Mouse (Mus musculus) hindbrain, embryonic 12.5 days (tissue): ENCODE measurements around the gene Abcb5. TPM values are rescaled to one million over a fixed set of nuclear protein-coding genes. Genes with fewer than 3 reads are reported as not detected.

ENCODE experiments used
- ATAC-seq: fragments of 200-750 bp; cut with Nextera tagmentation; 2 replicates; pipeline ENCODE4 v1.8.0; 2017; ENCODE audit warnings: moderate TSS enrichment; ENCODE audit not compliant: low FRiP score
- H3K27ac ChIP-seq: fragments of 300-500 bp; sonication (generic); 2 replicates; pipeline ENCODE4 v1.5.1; 2016; ENCODE audit warnings: mild to moderate bottlenecking
- H3K27me3 ChIP-seq: fragments of 300-500 bp; sonication (generic); 2 replicates; pipeline ENCODE4 v1.6.1; 2016; ENCODE audit warnings: mild to moderate bottlenecking
- H3K36me3 ChIP-seq: fragments of 300-500 bp; sonication (generic); 2 replicates; pipeline ENCODE4 v1.6.1; 2016; ENCODE audit warnings: mild to moderate bottlenecking
- H3K4me1 ChIP-seq: fragments of 300-500 bp; sonication (generic); 2 replicates; pipeline ENCODE4 v1.6.1; 2016
- H3K4me2 ChIP-seq: fragments of 300-500 bp; sonication (generic); replicated peaks from 2 replicates; pipeline ENCODE4 v1.6.1; 2016; ENCODE audit warnings: mild to moderate bottlenecking
- H3K4me3 ChIP-seq: fragments of 300-500 bp; sonication (generic); 2 replicates; pipeline ENCODE4 v1.5.1; 2016; ENCODE audit warnings: mild to moderate bottlenecking
- H3K9ac ChIP-seq: fragments of 300-500 bp; sonication (generic); 2 replicates; pipeline ENCODE4 v1.6.1; 2016; ENCODE audit warnings: mild to moderate bottlenecking, moderate library complexity
- H3K9me3 ChIP-seq: fragments of 300-500 bp; sonication (generic); replicated peaks from 2 replicates; pipeline ENCODE4 v1.6.1; 2016; ENCODE audit warnings: mild to moderate bottlenecking
- WGBS: fragments of 180-500 bp; shearing (Covaris S2); methylation state at CpG from one replicate; pipeline ENCODE4 v1.1.7; 2016; 5-methylcytosine and 5-hydroxymethylcytosine counted together
- polyA plus RNA-seq: library from polyadenylated mRNA; unstranded; fragments of >200 nt; fragmentation: Nextera tagmentation; extraction: Ambion mirVana; gene quantifications from 2 replicates; pipeline ENCODE4 v1.2.1, GENCODE M21; 2016

Gene Abcb5
- polyA plus RNA-seq, 1 experiment from 2014 or later, result not detected

DNA sequence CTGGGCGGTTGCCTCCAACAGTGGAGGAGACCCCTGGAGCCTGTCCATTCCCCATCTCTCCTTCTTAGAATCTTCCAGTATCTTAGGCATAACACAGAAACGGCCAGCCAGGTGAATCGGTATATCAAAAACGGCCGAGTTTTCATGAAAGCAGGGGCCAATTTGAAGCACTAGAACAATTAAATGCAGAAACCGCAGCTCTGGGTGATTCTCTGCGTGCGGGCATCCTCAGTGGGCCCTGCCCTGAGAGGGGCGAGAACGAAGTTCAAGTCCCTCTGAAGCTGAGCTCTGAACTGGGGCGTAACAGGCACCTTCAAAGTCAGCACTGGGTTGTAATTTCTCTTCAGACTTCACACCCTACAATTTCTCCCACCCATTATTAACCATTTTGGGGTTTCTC, 128.9 kb downstream of the Abcb5 start:
- peak overlapping the region; percentile 71 for H3K4me2 ChIP-seq
- 1% methylated on average over 11 of the region's 11 CpGs for WGBS
- H3K4me1 ChIP-seq, result peaks cover 4% of the 10 kb centered on the region; the same call in 1 of the 2 replicates
- no peak overlapping the region for H3K27ac ChIP-seq
- no peak overlapping the region for H3K9ac ChIP-seq
- no peaks in the 10 kb centered on the region for H3K9me3 ChIP-seq
- H3K27me3 ChIP-seq, result peaks cover 63% of the 10 kb centered on the region
- no peak; the same call in 1 of the 2 replicates for ATAC-seq
- no peaks in the 10 kb centered on the region for H3K36me3 ChIP-seq
- peak overlapping the region; percentile 38 for H3K4me3 ChIP-seq

DNA sequence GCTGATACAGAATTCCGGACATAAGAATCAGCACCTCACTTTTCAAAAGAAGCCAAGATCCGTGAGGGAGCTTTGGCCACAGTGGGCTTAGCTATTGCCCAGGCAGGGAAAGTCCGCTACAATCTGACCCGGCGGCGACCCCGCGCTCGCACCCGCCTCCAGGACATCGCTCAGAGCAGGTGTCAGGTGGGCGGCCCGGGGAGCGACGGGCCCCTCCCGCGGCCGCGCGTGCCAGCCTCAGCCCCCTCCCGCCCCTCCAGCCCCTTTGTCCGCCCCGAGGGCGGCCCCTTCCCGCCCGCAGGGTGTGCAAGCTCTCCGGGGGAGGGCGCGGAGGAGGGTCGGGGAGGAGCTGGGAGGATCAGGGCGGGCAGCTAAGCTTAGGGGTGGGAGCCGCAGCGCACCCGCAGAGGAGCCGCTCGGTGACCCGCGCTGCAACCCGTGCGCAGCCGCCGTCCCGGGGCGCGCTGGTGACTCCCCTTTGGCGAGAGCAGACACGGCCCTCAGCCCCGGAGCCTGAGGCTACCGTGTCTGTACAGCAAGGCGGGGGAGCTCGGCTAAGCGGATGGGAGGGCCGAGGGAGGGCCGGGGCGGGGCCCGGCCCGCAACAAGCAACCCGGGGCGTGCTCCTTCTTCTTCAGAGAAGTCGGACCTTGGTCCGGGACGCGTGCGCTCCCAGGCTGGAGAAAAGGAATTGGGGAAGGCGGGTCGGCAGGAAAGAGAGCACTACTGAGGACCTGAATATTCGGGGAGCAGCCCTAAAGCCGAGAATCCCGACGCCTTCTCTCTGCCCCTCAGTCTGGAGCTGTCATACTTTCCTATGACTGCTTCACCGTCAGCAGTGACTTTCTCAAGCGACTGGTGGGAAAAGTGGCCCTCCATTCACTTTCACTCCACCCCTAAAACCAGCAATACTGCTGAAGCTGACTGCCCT, 129.5 kb downstream of the Abcb5 start:
- H3K4me2 ChIP-seq, result peak overlapping the region; percentile 71
- no peaks in the 10 kb centered on the region for H3K9me3 ChIP-seq
- peaks cover 4% of the 10 kb centered on the region; the same call in 1 of the 2 replicates for H3K4me1 ChIP-seq
- H3K27ac ChIP-seq, result no peak overlapping the region
- peaks cover 63% of the 10 kb centered on the region for H3K27me3 ChIP-seq
- H3K9ac ChIP-seq, result peak overlapping the region; percentile 54
- H3K36me3 ChIP-seq, result no peaks in the 10 kb centered on the region
- H3K4me3 ChIP-seq, result peak overlapping the region; percentile 38
- peak; percentile 82 for ATAC-seq
- under 1% methylated on average over 68 of the region's 72 CpGs for WGBS

DNA sequence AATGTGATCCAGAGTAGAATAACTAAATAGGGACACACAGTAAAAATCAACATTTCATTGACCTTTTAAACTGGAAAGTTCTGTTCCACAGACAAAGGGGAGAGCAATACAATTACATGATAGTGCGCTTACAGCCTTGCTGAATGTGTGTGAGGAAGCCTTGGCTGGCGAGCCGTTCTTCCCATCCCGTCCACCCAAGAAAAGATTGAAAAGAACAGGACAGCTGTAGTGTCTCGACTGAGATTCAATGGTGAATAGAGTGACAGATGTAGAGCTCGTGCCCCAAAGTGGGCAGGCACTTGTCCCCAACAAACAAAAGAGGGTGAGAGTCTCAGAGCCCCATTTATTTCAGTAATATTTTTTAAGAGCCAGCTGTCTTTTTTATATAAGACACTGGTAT, 136.3 kb downstream of the Abcb5 start:
- Histone ChIP-seq H3K4me2 (no peak overlapping the region), H3K9ac (no peak overlapping the region), H3K4me3 (no peak overlapping the region), H3K27me3 (peaks cover 4% of the 10 kb centered on the region), H3K4me1 (no peaks in the 10 kb centered on the region), H3K36me3 (no peaks in the 10 kb centered on the region), H3K9me3 (no peaks in the 10 kb centered on the region), H3K27ac (no peak overlapping the region)
- ATAC-seq, result peak; percentile 48; the same call in 1 of the 2 replicates
- WGBS, result 42% methylated on average over 6 of the region's 6 CpGs

Other genes starting within 250 kb of the Abcb5 start
- 7.1 and 8.8 TPM in 2 replicates for gene Sp8, start 120.1 kb downstream of the Abcb5 start, polyA plus RNA-seq